Mouse (Mus musculus) heart, embryonic 12.5 days (tissue): ENCODE measurements around the gene Pik3r2. TPM values are rescaled to one million over a fixed set of nuclear protein-coding genes. Genes with fewer than 3 reads are reported as not detected.

Source experiments
- ATAC-seq: fragments of 200-750 bp; cut with Nextera tagmentation; 2 replicates; pipeline ENCODE4 v1.8.0; 2017; ENCODE audit warnings: moderate TSS enrichment, moderate library complexity; ENCODE audit not compliant: insufficient number of reproducible peaks, low FRiP score
- H3K27ac ChIP-seq: fragments of 300-500 bp; sonication (generic); 2 replicates; pipeline ENCODE4 v1.5.1; 2016; ENCODE audit warnings: mild to moderate bottlenecking, moderate library complexity; ENCODE audit not compliant: poor library complexity, severe bottlenecking
- H3K27me3 ChIP-seq: fragments of 300-500 bp; sonication (generic); replicated peaks from 2 replicates; pipeline ENCODE4 v1.6.1; 2016; ENCODE audit warnings: mild to moderate bottlenecking, moderate library complexity
- H3K36me3 ChIP-seq: fragments of 300-500 bp; sonication (generic); 2 replicates; pipeline ENCODE4 v1.6.1; 2016; ENCODE audit warnings: mild to moderate bottlenecking, moderate library complexity
- H3K4me1 ChIP-seq: fragments of 300-500 bp; sonication (generic); replicated peaks from 2 replicates; pipeline ENCODE4 v1.6.1; 2016; ENCODE audit warnings: mild to moderate bottlenecking
- H3K4me2 ChIP-seq: fragments of 300-500 bp; sonication (generic); 2 replicates; pipeline ENCODE4 v1.6.1; 2016; ENCODE audit warnings: mild to moderate bottlenecking, moderate library complexity
- H3K4me3 ChIP-seq: fragments of 300-500 bp; sonication (generic); 2 replicates; pipeline ENCODE4 v1.5.1; 2016; ENCODE audit warnings: mild to moderate bottlenecking
- H3K9ac ChIP-seq: fragments of 300-500 bp; sonication (generic); 2 replicates; pipeline ENCODE4 v1.6.1; 2016; ENCODE audit warnings: mild to moderate bottlenecking, moderate library complexity
- H3K9me3 ChIP-seq: fragments of 300-500 bp; sonication (generic); replicated peaks from 2 replicates; pipeline ENCODE4 v1.6.1; 2016; ENCODE audit warnings: mild to moderate bottlenecking, moderate library complexity
- WGBS: fragments of 180-500 bp; shearing (Covaris S2); methylation state at CpG from one replicate; pipeline ENCODE4 v1.1.7; 2016; 5-methylcytosine and 5-hydroxymethylcytosine counted together
- polyA plus RNA-seq: library from polyadenylated mRNA; unstranded; fragments of >200 nt; fragmentation: Nextera tagmentation; extraction: Ambion mirVana; gene quantifications from 2 replicates; pipeline ENCODE4 v1.2.1, GENCODE M21; 2016

The Pik3r2 gene
- polyA plus RNA-seq, 1 experiment from 2014 or later: 35.2 TPM

- peaks cover 64% of the 10 kb centered on the region for H3K27me3 ChIP-seq
- no peak for ATAC-seq
These were observed 34.6 kb upstream of the Pik3r2 start for GRCm38 (mm10) chr8:70810962-70811680.

GRCm38 (mm10) chr8:70808955-70809701 lies 32.6 kb upstream of the Pik3r2 start:
- Histone ChIP-seq H3K4me1 (peaks cover 12% of the 10 kb centered on the region), H3K4me3 (no peak overlapping the region), H3K4me2 (no peak overlapping the region), H3K9ac (no peak overlapping the region), H3K27me3 (peaks cover 51% of the 10 kb centered on the region), H3K9me3 (no peaks in the 10 kb centered on the region), H3K36me3 (no peaks in the 10 kb centered on the region), H3K27ac (no peak overlapping the region)
- 79% methylated on average over 8 of the region's 8 CpGs for WGBS
- ATAC-seq: no peak

More at GRCm38 (mm10) chr8:70810962-70811680, 34.6 kb upstream of the Pik3r2 start:
- H3K9me3 ChIP-seq: no peaks in the 10 kb centered on the region
- no peak overlapping the region for H3K9ac ChIP-seq
- no peak overlapping the region for H3K4me2 ChIP-seq
- H3K4me3 ChIP-seq: no peak overlapping the region
- H3K27ac ChIP-seq: no peak overlapping the region
- no peaks in the 10 kb centered on the region for H3K36me3 ChIP-seq
- H3K4me1 ChIP-seq: 0 out of 2 replicates have a peak, but pooled peaks cover 7% of the 10 kb centered on the region
- WGBS: 63% methylated on average over 20 of the region's 20 CpGs

GRCm38 (mm10) chr8:70808239-70808638 lies 31.7 kb upstream of the Pik3r2 start, which contains the start of gene Il12rb1:
TSS of gene Il12rb1 (plus strand) at chr8:70808449.
- no peak within 1 kb of the TSS for H3K9ac ChIP-seq
- H3K9me3 ChIP-seq: no peaks in the 10 kb centered on the region
- H3K4me1 ChIP-seq: peaks cover 19% of the 10 kb centered on the region
- peaks cover 51% of the 10 kb centered on the region for H3K27me3 ChIP-seq
- H3K4me3 ChIP-seq: no peak within 1 kb of the TSS
- no peak within 1 kb of the TSS for H3K27ac ChIP-seq
- WGBS: 68% methylated on average over 5 of the region's 5 CpGs
- H3K36me3 ChIP-seq: no peaks in the 10 kb centered on the region
- no peak within 1 kb of the TSS for H3K4me2 ChIP-seq
- no peak for ATAC-seq

- Histone ChIP-seq H3K36me3 (no peaks in the 10 kb centered on the region), H3K4me3 (no peak overlapping the region), H3K27ac (no peak overlapping the region), H3K4me1 (peaks cover 19% of the 10 kb centered on the region), H3K27me3 (peaks cover 51% of the 10 kb centered on the region), H3K4me2 (no peak overlapping the region), H3K9ac (no peak overlapping the region), H3K9me3 (no peaks in the 10 kb centered on the region)
- no peak for ATAC-seq
- 61% methylated on average over 1 of the region's 1 CpGs for WGBS
These were observed 30.8 kb upstream of the Pik3r2 start for GRCm38 (mm10) chr8:70807304-70807703.

GRCm38 (mm10) chr8:70806541-70806940 lies 30.0 kb upstream of the Pik3r2 start:
- no peak overlapping the region for H3K9ac ChIP-seq
- H3K4me1 ChIP-seq: peaks cover 19% of the 10 kb centered on the region
- H3K4me3 ChIP-seq: no peak overlapping the region
- no peak overlapping the region for H3K4me2 ChIP-seq
- ATAC-seq: no peak
- H3K27ac ChIP-seq: no peak overlapping the region
- 69% methylated on average over 4 of the region's 4 CpGs for WGBS
- H3K9me3 ChIP-seq: no peaks in the 10 kb centered on the region
- no peaks in the 10 kb centered on the region for H3K36me3 ChIP-seq
- H3K27me3 ChIP-seq: peaks cover 58% of the 10 kb centered on the region

- Histone ChIP-seq H3K4me2 (peak within 1 kb of the TSS; percentile 77), H3K27me3 (peaks cover 68% of the 10 kb centered on the region), H3K9me3 (no peaks in the 10 kb centered on the region), H3K4me3 (peak within 1 kb of the TSS; percentile 46), H3K4me1 (peaks cover 12% of the 10 kb centered on the region), H3K27ac (no peak within 1 kb of the TSS), H3K36me3 (no peaks in the 10 kb centered on the region), H3K9ac (peak within 1 kb of the TSS; percentile 68)
- under 1% methylated on average over 45 of the region's 45 CpGs for WGBS
- peak; percentile 91 for ATAC-seq
These were observed 28.1 kb upstream of the Pik3r2 start, which contains the start of gene Mast3 for GRCm38 (mm10) chr8:70804481-70805206. TSS of gene Mast3 (minus strand) at chr8:70805054.

GRCm38 (mm10) chr8:70803761-70804480 lies 27.4 kb upstream of the Pik3r2 start:
- peaks cover 68% of the 10 kb centered on the region for H3K27me3 ChIP-seq
- H3K4me1 ChIP-seq: peaks cover 12% of the 10 kb centered on the region
- no peaks in the 10 kb centered on the region for H3K9me3 ChIP-seq
- ATAC-seq: no peak
- peak overlapping the region; percentile 46 for H3K4me3 ChIP-seq
- H3K4me2 ChIP-seq: peak overlapping the region; percentile 77
- WGBS: under 1% methylated on average over 47 of the region's 47 CpGs
- no peak overlapping the region for H3K27ac ChIP-seq
- H3K9ac ChIP-seq: peak overlapping the region; percentile 68
- no peaks in the 10 kb centered on the region for H3K36me3 ChIP-seq

GRCm38 (mm10) chr8:70802786-70803510 lies 26.4 kb upstream of the Pik3r2 start:
- no peak overlapping the region for H3K9ac ChIP-seq
- no peak overlapping the region for H3K4me3 ChIP-seq
- WGBS: 63% methylated on average over 11 of the region's 11 CpGs
- H3K4me2 ChIP-seq: no peak overlapping the region
- H3K9me3 ChIP-seq: no peaks in the 10 kb centered on the region
- H3K36me3 ChIP-seq: no peaks in the 10 kb centered on the region
- H3K27me3 ChIP-seq: peaks cover 75% of the 10 kb centered on the region
- no peak overlapping the region for H3K27ac ChIP-seq
- H3K4me1 ChIP-seq: peaks cover 15% of the 10 kb centered on the region
- ATAC-seq: no peak

GRCm38 (mm10) chr8:70801830-70802229 lies 25.3 kb upstream of the Pik3r2 start:
- Histone ChIP-seq H3K27me3 (peaks cover 72% of the 10 kb centered on the region), H3K36me3 (no peaks in the 10 kb centered on the region), H3K4me3 (no peak overlapping the region), H3K9me3 (no peaks in the 10 kb centered on the region), H3K27ac (no peak overlapping the region), H3K4me2 (no peak overlapping the region), H3K9ac (no peak overlapping the region), H3K4me1 (peaks cover 20% of the 10 kb centered on the region)
- ATAC-seq: no peak
- 71% methylated on average over 1 of the region's 1 CpGs for WGBS

- Histone ChIP-seq H3K9ac (no peak overlapping the region), H3K4me2 (no peak overlapping the region), H3K27ac (no peak overlapping the region), H3K36me3 (no peaks in the 10 kb centered on the region), H3K27me3 (peaks cover 75% of the 10 kb centered on the region), H3K4me3 (no peak overlapping the region), H3K9me3 (no peaks in the 10 kb centered on the region), H3K4me1 (peaks cover 25% of the 10 kb centered on the region)
- WGBS: 21% methylated on average over 15 of the region's 15 CpGs
- ATAC-seq: no peak
These were observed 24.6 kb upstream of the Pik3r2 start for GRCm38 (mm10) chr8:70801156-70801555.
